Mouse (Mus musculus): ENCODE results near the gene Nop53. TPM values are rescaled to one million over a fixed set of nuclear protein-coding genes. Genes with fewer than 3 reads are reported as not detected.

The Nop53 gene
- polyA plus RNA-seq, 1 experiment from 2014 or later, result 293 TPM

DNA sequence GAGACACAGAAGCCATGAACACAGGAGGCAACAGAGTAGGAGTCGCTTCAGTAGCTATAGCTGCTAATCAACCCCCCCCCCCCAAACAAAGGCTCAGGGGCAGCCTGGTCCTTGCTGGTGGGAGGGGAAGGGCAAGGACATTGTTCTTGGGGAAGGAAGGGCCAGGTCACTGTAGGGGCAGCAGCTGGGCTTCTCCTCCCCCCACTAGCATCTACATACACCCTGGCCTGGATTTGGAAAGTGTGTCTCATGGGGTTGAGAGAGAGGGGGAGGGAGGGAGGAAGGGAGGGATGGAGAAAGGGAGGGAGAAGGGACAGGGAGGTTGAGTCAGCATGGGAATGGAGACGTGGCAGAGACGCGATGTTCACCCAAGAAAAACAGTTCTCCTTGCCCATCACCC lies 14.8 kb upstream of the Nop53 start:
- no peak for DNase-seq (ENCODE audit: low spot score)

DNA sequence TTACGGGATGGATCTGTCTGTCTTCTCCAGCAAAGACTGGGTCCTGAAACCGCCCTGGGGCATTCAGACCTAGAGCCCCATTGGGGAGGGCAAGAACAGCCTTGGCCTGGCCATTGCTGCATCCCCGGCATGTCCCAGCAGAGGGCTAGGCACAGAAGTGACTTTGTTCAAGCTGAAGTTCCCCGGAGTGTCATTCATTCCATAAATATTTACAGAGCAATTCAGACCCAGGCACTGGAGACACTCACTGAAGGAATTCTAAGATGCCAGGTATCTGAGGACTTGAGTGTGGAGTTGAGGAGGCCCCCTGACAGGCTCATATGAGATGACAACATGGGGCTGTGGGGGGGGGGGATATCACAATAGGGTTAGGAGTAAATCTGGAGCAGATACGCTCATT lies 10.3 kb upstream of the Nop53 start:
- DNase-seq (ENCODE audit: low spot score), result no peak

DNA sequence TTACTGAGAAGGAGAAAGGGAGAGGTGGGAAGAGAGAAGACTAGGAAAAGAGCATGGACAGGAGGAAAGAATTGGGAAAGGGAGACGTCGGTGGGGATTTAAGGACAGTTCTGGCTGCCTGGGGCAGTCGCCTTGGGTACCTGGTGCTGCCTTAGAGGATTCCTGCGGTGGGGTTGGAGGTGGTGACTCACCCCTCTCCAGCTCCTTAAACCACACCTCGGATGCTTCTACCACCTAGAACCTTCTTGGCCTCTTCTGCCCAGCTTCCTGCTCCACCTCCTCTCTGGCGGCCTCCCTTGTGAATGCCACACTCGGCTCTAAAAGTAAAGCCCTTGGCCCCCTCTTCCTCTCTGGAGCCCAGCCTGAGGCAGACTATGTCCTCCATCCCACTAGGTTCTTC lies 9.6 kb upstream of the Nop53 start:
- DNase-seq (ENCODE audit: low spot score), result no peak

GRCm38 (mm10) chr7:15954978-15955443 lies 9.1 kb upstream of the Nop53 start:
- DNase-seq (ENCODE audit: low spot score), result no peak

DNA sequence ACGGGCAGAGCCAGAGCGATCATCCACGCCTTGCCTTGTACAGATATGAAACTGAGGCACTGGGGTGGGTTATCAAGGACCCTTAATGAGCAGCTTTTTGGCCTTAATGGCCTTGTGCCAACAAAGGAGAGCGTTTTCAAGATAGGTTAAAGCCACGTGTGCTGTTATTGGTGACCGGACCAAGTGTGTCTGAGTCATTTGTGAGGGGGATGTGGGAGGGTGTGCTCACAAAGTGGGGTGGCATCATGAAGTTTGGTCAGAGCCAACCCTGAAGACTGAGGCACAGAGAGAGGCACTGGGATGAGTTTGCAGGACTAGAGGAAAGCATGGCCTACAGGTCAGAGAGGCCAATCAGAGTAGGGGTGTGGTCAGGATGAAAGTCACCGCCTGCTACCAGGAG lies 8.6 kb upstream of the Nop53 start:
- no peak for DNase-seq (ENCODE audit: low spot score)

GRCm38 (mm10) chr7:15953307-15954074 lies 7.6 kb upstream of the Nop53 start:
- DNase-seq (ENCODE audit: low spot score), result no peak

DNA sequence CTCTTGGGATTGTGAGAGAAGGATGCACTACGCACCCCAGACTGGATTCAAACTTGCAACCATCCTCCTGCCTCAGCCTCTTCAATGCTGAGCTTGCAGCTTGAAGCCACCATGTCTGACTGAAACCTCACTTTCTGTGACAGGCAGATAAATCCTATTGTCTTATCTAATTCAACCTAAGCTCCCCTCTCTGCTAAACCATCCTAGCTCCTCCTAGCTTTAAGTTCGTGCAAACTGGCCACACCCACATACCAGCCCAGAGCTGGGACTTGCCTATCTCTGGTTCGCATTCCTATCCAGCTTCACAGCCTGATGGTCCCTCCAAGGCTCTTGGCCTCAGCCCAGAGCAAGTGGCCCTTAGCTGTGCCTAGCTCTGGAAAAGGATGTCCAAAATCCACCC lies 6.5 kb upstream of the Nop53 start:
- no peak for DNase-seq (ENCODE audit: low spot score)

- DNase-seq (ENCODE audit: low spot score), result no peak
Measured at GRCm38 (mm10) chr7:15950008-15950407, 4.1 kb upstream of the Nop53 start.

DNA sequence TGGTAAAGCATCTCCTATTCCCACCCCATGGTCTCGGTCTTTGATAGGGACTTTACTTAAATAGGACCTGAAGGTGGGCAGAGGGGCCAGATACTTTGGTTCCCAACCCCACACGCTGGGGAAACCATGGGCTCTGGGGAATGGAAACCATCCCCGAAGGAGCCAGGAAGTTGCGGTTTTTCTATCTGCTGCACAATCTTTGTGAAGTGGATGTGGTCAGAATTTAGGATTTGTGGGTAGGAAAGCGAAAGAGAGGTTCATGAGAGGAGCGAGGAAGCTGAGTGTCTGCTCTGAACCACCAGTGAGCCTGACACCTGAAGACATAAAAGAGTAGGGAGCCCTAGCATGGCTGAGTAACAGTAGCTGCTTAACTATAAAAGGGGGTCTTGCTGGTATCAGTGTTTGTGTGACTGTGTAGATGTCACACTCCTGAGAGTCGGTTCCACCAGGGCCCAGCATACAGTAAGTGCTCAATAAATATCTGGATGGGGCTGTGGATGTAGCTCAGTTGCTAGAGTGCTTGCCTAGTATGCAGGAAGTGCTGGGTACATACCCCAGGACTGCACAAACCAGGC lies 3.4 kb upstream of the Nop53 start:
- peak; percentile 40 for DNase-seq (ENCODE audit: low spot score)

DNA sequence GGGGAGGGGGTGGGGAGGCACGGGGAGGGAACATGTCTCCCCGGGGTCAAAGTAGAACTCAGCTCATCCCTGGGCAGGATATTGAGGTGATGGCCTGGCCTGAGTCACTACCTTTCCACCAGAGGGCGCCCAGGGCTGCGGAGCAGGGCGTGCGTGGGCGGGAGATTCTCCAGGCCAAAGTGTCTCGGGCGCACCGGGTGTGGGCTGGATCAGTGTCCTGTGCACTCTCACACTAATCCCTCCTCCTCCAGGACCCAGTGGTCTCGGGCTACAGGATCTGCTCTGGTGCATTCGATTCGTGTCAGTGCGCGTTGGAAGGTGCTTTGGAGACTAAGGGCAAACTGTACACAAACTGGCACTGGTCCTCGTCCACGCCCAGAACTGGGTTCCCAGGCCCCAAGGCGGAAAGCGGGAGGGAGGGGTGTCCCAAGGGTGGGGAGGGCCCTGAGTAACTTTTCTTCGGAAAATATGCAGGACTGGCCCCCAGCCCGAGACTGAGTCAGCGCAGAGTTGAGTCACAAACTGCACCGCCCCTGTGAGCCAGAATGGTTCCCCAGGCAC lies 2.6 kb upstream of the Nop53 start:
- peak; percentile 66 for DNase-seq (ENCODE audit: low spot score)

- DNase-seq (ENCODE audit: low spot score), result no peak
Measured at GRCm38 (mm10) chr7:15947653-15948260, 1.9 kb upstream of the Nop53 start.

- DNase-seq (ENCODE audit: low spot score), result no peak
Measured at GRCm38 (mm10) chr7:15945211-15945610, 663 bp downstream of the Nop53 start.

DNA sequence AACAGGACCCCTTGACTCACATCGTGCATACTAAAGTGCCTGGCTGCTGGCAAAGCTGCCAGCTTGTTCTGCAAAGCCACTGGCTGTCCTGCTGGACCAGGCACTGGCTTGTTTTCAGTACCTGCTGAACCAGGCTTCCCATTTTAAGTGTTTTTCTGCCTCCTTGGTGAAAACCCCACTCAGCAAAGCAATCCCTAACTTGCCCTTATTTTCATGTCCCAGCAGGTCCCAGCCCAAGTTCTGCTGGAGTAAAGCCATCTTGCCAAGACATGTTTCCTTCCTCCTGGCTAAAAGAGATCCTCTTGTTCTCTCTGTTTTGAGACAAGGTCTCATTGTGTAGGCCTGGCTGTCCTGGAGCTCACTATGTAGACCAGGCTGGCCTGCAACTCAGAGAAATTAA lies 1.6 kb downstream of the Nop53 start:
- no peak for DNase-seq (ENCODE audit: low spot score)

DNA sequence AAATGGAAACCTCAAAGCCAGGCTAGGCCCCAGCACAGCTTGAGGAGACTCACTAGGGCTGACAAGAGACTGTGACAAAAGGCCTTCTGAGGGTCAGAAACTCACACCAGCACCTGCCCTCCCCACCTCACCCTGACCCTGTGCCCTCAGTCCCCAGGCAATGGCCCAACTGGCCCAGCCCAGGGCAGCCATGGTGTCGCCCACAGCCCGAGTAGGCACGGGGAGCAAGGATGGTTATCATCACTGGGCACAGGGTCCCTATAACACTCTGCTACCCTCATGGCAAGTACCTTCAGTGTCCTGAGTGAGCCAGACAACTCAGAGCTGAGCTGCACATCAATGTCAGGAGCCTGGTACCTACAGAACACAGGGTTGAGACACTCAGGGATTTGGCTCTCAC lies 7.3 kb downstream of the Nop53 start:
- no peak for DNase-seq (ENCODE audit: low spot score)

DNA sequence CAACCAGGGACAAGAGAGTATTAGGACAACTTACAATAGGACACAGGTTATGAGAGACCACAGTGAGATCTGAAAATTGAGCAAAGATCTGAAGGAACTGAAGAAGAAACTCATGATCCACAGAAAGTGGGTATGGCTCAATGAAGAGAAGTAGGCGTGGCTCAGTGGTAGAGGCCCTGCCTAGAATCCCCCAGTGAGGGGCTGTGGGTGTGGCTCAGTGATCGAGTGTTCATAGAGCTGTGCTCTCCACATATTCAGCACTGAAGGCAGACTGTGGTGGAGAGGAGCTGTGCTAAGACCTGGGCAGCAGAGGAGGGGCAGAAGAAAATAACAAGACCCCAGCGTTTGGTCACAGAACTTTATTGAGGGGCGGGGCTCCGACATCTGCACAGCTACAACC lies 8.4 kb downstream of the Nop53 start:
- DNase-seq (ENCODE audit: low spot score), result no peak

DNA sequence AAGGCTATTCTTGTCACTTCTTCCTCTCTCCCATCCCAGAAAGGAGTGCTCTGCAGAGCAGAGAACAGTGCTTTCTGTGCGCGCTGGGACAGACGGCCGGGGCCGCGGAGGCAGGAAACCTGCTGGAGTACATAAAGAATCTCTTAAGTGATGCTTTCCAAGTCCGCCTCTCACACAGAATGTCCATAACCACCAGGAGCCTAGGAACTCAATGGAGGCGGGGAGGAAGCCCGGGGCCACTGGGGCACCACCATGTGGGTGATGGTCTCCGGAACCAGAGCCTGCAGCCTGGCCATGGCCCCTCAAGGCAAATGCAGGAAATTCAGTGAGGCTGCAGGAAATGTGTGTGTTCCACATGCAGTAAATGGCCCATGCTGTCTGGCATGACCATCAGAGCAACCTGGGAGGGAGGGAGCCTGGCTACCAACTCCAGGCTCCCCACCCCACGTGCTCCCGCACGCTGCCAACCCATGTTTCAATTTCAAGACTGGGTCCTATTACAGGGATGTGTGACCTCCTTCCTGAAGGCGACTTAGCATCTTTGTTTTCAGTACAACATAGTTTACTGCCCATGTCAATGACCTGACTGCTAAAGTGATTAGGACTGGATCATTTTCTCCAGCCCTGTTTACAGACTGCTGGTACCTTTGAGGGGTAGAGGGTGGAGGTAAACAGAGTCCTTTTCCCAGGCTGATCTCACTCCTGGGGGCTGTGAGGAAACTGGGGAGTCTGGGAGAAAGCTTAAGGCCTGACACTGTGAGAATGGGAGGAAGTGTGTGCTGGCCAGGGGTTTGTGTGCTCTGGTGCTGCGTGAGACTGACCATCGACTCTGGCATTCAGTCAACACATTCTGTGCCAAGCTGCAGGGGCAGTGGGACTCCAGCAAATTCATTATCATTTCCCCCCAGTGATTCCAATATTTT lies 12.2 kb downstream of the Nop53 start:
- DNase-seq (ENCODE audit: low spot score), result no peak

GRCm38 (mm10) chr7:15931635-15932034 lies 14.2 kb downstream of the Nop53 start:
- DNase-seq (ENCODE audit: low spot score), result no peak

GRCm38 (mm10) chr7:15930543-15930942 lies 15.3 kb downstream of the Nop53 start:
- no peak for DNase-seq (ENCODE audit: low spot score)

DNA sequence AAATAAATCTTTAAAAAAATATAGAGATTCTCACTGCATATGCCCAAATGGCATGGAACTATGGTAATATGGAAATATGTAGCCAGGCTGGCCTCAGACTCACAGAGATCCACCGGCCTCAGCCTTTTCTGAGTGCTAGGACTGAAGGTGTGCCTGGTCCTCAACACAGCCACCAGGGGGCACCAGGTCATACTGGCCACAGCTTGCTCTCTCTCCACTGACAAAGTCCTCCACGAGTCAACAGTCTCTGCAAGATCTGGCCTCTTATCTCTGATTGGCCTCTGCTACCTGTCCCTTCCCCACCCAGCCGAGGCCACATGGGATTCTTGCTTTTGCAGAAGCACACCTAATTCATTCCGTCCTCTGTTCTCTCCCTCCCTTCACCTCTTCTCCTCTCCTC lies 16.0 kb downstream of the Nop53 start:
- peak; percentile 59 for DNase-seq (ENCODE audit: low spot score)

- peak; percentile 93 for DNase-seq (ENCODE audit: low spot score)
Measured at GRCm38 (mm10) chr7:15922220-15922773, 23.6 kb downstream of the Nop53 start, which contains the start of gene Selenow. Gene Selenow, minus strand, starts transcription at chr7:15922402.

DNA sequence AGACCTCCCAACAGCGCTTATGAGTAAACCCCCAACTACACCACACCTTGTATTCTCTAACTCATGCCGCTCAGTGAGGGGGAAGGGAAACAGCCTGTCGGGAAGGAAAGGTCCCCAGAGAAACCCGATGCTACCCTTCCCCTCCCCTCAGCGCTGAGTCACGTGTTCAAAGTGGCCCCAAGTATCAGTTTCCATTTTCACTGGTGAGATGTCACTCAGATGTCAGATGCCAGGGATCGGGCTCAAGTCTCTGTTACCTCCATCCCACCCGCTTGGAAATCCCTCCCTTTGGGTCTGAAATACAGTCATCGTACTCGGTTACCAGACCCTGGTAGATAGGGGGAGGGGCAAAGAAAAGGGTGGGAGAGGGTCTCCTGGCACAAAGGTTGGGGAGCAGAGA lies 24.1 kb downstream of the Nop53 start:
- DNase-seq (ENCODE audit: low spot score), result peak; percentile 63

Measured in thymus, postnatal 0 days (tissue).